Mouse (Mus musculus): ENCODE data around the gene Pdlim5. TPM values are rescaled to one million over a fixed set of nuclear protein-coding genes. Genes with fewer than 3 reads are reported as not detected.

Pdlim5 gene
- polyA plus RNA-seq, 1 experiment from 2014 or later = 15.6 TPM

DNA sequence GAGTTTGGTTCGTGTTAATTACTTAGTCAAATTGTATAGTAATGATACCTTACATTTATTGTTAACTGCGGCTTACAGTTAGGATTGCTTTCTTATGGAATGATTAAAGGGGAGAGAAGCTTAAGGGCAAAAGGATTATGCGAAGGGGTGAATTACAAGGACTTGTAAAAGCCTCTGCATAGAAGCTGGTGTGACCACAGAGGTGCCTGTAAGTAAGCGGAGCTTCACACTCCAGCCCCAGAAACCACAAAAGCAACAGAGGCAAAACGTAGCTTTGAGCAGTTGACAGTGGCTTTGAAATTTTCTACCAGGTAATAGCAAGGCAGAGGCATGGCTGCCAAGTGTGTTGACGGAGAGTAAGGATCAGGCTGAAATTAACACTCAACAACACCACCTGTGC is 41.3 kb upstream of the Pdlim5 start:
- Histone ChIP-seq H3K27ac (replicated peaks; ENCODE audit: low read depth, low read length) (no peak overlapping the region), H3K36me3 (ENCODE audit: control insufficient read depth, insufficient read depth, low read length) (no peaks in the 10 kb centered on the region), H3K9ac (ENCODE audit: low read length) (no peak overlapping the region), H3K4me2 (ENCODE audit: low read depth, severe bottlenecking) (no peak overlapping the region), H3K4me1 (ENCODE audit: control insufficient read depth, insufficient read depth, low read length) (no peaks in the 10 kb centered on the region), H3K27me3 (ENCODE audit: control insufficient read depth, insufficient read depth, low read length) (no peaks in the 10 kb centered on the region), H3K9me3 (ENCODE audit: control insufficient read depth, low read length) (no peaks in the 10 kb centered on the region), H3K4me3 (ENCODE audit: low read depth, low read length) (no peak overlapping the region)
- 25% methylated on average over 6 of the region's 6 CpGs for WGBS
- DNase-seq (ENCODE audit: low spot score) (no peak), ATAC-seq (ENCODE audit: insufficient number of reproducible peaks, low FRiP score, low TSS enrichment, low read depth) (no peak)

DNA sequence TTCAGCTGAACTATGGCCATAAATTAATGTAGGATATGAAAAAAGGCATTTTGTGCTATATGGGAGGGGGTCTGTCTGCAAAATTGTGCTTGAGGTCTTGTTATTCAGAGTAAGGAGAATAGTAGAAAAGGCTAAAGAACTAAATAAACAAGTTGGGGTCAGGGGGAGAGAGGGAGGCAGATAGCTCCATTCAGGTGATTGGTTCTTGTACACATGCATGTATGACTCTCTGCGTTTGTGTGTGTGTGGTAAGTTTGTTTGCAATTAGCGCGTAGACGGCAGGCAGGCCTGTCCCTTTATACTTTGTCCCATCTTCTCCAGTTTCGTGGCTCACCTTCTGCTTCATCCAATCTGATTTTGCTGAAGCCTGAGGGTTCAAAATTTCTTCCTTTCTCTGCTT is 40.7 kb upstream of the Pdlim5 start:
- Histone ChIP-seq H3K4me2 (ENCODE audit: low read depth, severe bottlenecking) (no peak overlapping the region), H3K27me3 (ENCODE audit: control insufficient read depth, insufficient read depth, low read length) (no peaks in the 10 kb centered on the region), H3K4me1 (ENCODE audit: control insufficient read depth, insufficient read depth, low read length) (no peaks in the 10 kb centered on the region), H3K9ac (ENCODE audit: low read length) (no peak overlapping the region), H3K36me3 (ENCODE audit: control insufficient read depth, insufficient read depth, low read length) (no peaks in the 10 kb centered on the region), H3K27ac (replicated peaks; ENCODE audit: low read depth, low read length) (no peak overlapping the region), H3K4me3 (ENCODE audit: low read depth, low read length) (no peak overlapping the region), H3K9me3 (ENCODE audit: control insufficient read depth, low read length) (no peaks in the 10 kb centered on the region)
- 51% methylated on average over 5 of the region's 5 CpGs for WGBS
- ATAC-seq (ENCODE audit: insufficient number of reproducible peaks, low FRiP score, low TSS enrichment, low read depth) (no peak), DNase-seq (ENCODE audit: low spot score) (no peak)

DNA sequence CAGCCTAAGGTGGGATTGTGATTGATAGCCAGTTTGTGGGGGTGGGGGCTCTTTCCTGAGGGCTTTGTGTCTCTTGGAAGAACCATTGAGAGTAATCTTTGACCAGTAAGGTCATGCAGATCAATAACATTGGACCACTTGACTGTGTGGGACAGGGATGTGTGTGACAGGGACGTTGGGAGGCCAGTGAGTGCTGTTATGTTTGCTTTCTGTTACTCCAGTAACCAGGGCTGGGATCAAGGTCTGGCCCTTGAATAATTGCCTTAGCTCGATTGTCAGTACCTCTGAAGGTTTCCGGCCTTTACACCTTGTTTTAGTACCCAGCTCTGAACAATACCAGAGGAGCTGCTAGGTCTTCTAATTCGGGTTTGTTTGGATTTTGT is 39.3 kb upstream of the Pdlim5 start:
- H3K9ac ChIP-seq (ENCODE audit: low read length) = no peak overlapping the region
- WGBS = 48% methylated on average over 4 of the region's 4 CpGs
- ATAC-seq (ENCODE audit: insufficient number of reproducible peaks, low FRiP score, low TSS enrichment, low read depth) (no peak), DNase-seq (ENCODE audit: low spot score) (no peak)
- no peak overlapping the region for H3K4me3 ChIP-seq (ENCODE audit: low read depth, low read length)
- no peak overlapping the region for H3K27ac ChIP-seq (replicated peaks; ENCODE audit: low read depth, low read length)
- no peak overlapping the region for H3K4me2 ChIP-seq (ENCODE audit: low read depth, severe bottlenecking)
- no peaks in the 10 kb centered on the region for H3K36me3 ChIP-seq (ENCODE audit: control insufficient read depth, insufficient read depth, low read length)
- no peaks in the 10 kb centered on the region for H3K9me3 ChIP-seq (ENCODE audit: control insufficient read depth, low read length)
- H3K27me3 ChIP-seq (ENCODE audit: control insufficient read depth, insufficient read depth, low read length) = no peaks in the 10 kb centered on the region
- H3K4me1 ChIP-seq (ENCODE audit: control insufficient read depth, insufficient read depth, low read length) = no peaks in the 10 kb centered on the region

DNA sequence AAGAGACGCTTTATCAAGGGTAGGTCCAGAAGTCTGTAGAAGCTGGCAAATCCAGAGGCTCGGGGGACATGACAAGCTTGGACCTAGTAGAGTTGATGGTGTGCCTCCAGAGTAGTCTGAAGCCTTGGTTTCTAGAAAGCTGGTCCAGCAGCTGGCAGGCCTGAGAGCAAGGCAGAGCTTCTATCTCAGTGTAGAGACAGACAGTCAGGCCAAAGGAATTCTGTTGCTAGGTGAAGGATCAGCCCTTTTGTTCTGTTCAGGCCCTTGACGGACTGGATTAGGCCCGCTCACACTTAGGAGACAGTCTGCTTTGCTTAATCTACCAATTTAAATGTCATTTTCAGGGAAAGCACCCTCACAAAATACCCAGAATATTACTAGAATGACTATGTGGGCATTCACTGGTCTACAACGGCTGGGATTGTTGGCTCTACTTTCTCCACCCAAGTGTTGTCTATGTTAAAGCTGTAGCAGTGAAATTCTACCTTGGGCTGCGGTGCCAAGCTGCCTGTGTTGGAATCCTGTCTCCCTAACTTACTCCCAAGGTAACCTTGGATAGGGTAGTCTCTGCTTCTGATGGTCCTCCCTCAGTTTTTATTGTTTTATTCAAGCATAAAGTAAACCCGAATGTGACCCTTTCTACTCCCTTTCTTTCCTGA is 38.8 kb upstream of the Pdlim5 start:
- 73% methylated on average over 7 of the region's 7 CpGs for WGBS
- H3K9me3 ChIP-seq (ENCODE audit: control insufficient read depth, low read length) = no peaks in the 10 kb centered on the region
- H3K4me1 ChIP-seq (ENCODE audit: control insufficient read depth, insufficient read depth, low read length) = no peaks in the 10 kb centered on the region
- H3K4me3 ChIP-seq (ENCODE audit: low read depth, low read length) = no peak overlapping the region
- no peak overlapping the region for H3K9ac ChIP-seq (ENCODE audit: low read length)
- DNase-seq (ENCODE audit: low spot score) (no peak), ATAC-seq (ENCODE audit: insufficient number of reproducible peaks, low FRiP score, low TSS enrichment, low read depth) (no peak)
- no peak overlapping the region for H3K4me2 ChIP-seq (ENCODE audit: low read depth, severe bottlenecking)
- no peak overlapping the region for H3K27ac ChIP-seq (replicated peaks; ENCODE audit: low read depth, low read length)
- no peaks in the 10 kb centered on the region for H3K36me3 ChIP-seq (ENCODE audit: control insufficient read depth, insufficient read depth, low read length)
- no peaks in the 10 kb centered on the region for H3K27me3 ChIP-seq (ENCODE audit: control insufficient read depth, insufficient read depth, low read length)

DNA sequence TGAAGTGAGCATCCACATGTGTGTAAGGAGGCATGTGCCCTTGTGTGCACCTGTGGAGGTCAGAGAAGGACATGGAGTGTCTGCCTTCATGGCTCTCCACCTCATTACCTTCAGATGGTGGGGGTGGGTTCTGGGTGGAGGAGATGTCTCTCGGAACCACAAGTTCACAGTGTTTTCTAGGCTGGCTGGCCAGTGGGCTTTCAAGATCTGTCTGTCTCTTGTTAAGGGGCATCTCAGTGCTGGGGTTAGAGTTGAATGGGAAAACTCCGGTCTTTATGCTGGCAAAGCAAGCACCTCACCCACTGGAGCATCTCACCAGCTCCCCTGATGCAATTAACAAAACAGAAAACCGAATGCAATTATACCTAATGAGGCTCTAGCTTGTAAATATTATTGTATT is 36.0 kb upstream of the Pdlim5 start:
- Histone ChIP-seq H3K27ac (replicated peaks; ENCODE audit: low read depth, low read length) (no peak overlapping the region), H3K9me3 (ENCODE audit: control insufficient read depth, low read length) (no peaks in the 10 kb centered on the region), H3K9ac (ENCODE audit: low read length) (no peak overlapping the region), H3K27me3 (ENCODE audit: control insufficient read depth, insufficient read depth, low read length) (no peaks in the 10 kb centered on the region), H3K4me3 (ENCODE audit: low read depth, low read length) (no peak overlapping the region), H3K4me2 (ENCODE audit: low read depth, severe bottlenecking) (no peak overlapping the region), H3K36me3 (ENCODE audit: control insufficient read depth, insufficient read depth, low read length) (no peaks in the 10 kb centered on the region), H3K4me1 (ENCODE audit: control insufficient read depth, insufficient read depth, low read length) (no peaks in the 10 kb centered on the region)
- no peak for ATAC-seq (ENCODE audit: insufficient number of reproducible peaks, low FRiP score, low TSS enrichment, low read depth)
- WGBS = 63% methylated on average over 3 of the region's 3 CpGs
- no peak for DNase-seq (ENCODE audit: low spot score)

DNA sequence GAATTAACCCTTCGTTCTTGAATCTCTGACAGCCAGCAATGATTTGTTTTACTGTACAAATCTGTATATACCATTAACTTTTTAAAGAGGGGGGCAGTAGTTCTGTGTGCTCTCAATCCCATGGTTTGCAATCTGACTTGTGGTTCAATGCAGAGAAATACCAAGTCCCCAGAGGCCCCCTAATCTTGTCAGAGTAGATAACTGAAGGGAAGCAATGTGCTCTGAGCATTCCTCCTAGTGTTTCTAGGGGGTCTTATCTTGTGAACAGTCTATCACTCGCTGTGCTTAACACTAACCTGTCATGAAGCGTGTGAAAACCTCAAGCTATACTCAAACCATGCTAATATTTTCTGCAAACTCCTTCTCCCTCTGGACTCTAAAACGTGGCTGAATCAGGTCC is 34.6 kb upstream of the Pdlim5 start:
- Histone ChIP-seq H3K9ac (ENCODE audit: low read length) (no peak overlapping the region), H3K9me3 (ENCODE audit: control insufficient read depth, low read length) (no peaks in the 10 kb centered on the region), H3K27me3 (ENCODE audit: control insufficient read depth, insufficient read depth, low read length) (no peaks in the 10 kb centered on the region), H3K4me2 (ENCODE audit: low read depth, severe bottlenecking) (no peak overlapping the region), H3K4me1 (ENCODE audit: control insufficient read depth, insufficient read depth, low read length) (no peaks in the 10 kb centered on the region), H3K4me3 (ENCODE audit: low read depth, low read length) (no peak overlapping the region), H3K27ac (replicated peaks; ENCODE audit: low read depth, low read length) (no peak overlapping the region), H3K36me3 (ENCODE audit: control insufficient read depth, insufficient read depth, low read length) (no peaks in the 10 kb centered on the region)
- DNase-seq (ENCODE audit: low spot score) = no peak
- WGBS = 78% methylated on average over 4 of the region's 4 CpGs
- no peak for ATAC-seq (ENCODE audit: insufficient number of reproducible peaks, low FRiP score, low TSS enrichment, low read depth)

DNA sequence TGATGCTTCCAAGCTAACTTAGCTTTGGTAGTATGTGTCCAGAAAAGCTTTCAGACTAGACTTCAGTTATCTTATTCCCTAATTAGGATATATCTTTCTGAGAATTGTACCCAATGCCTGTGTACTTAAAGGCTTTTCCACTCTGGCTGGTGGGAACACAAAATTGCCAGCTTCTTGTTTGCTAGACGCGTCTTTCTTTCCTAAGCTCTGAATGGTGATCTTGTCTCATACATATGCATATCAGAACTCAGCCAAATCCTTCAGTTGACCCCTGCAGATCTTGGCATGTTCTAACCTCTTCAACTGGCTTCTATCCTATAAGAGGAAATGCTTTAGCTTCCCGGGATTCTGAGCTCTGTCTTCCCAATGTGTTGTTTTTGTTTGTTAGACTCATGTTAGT is 31.3 kb upstream of the Pdlim5 start:
- no peak for ATAC-seq (ENCODE audit: insufficient number of reproducible peaks, low FRiP score, low TSS enrichment, low read depth)
- 66% methylated on average over 3 of the region's 3 CpGs for WGBS
- Histone ChIP-seq H3K4me1 (ENCODE audit: control insufficient read depth, insufficient read depth, low read length) (no peaks in the 10 kb centered on the region), H3K9me3 (ENCODE audit: control insufficient read depth, low read length) (no peaks in the 10 kb centered on the region), H3K27me3 (ENCODE audit: control insufficient read depth, insufficient read depth, low read length) (no peaks in the 10 kb centered on the region), H3K27ac (replicated peaks; ENCODE audit: low read depth, low read length) (no peak overlapping the region), H3K4me2 (ENCODE audit: low read depth, severe bottlenecking) (no peak overlapping the region), H3K9ac (ENCODE audit: low read length) (no peak overlapping the region), H3K36me3 (ENCODE audit: control insufficient read depth, insufficient read depth, low read length) (no peaks in the 10 kb centered on the region), H3K4me3 (ENCODE audit: low read depth, low read length) (no peak overlapping the region)
- DNase-seq (ENCODE audit: low spot score) = no peak

DNA sequence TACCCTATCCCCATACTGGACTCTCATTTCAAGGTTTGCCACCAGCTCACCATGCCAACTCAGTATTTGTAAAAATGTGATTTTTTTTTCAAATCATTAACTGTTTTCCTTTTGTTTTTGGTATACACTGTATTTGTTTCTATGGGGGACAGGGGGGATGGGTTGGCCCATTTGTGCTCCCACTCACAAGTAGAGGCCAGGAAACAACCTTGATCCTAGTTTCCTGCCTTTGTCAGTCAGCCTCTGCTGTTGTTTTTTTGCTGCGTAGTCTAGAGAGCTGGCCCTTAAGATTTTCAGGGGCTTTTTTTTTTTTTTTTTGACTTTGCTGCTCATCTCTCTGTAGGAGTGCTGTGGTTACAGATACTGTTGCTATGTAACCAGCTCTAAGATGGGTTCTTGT is 28.6 kb upstream of the Pdlim5 start:
- DNase-seq (ENCODE audit: low spot score) (no peak), ATAC-seq (ENCODE audit: insufficient number of reproducible peaks, low FRiP score, low TSS enrichment, low read depth) (no peak)
- Histone ChIP-seq H3K27me3 (ENCODE audit: control insufficient read depth, insufficient read depth, low read length) (no peaks in the 10 kb centered on the region), H3K4me3 (ENCODE audit: low read depth, low read length) (no peak overlapping the region), H3K9ac (ENCODE audit: low read length) (no peak overlapping the region), H3K9me3 (ENCODE audit: control insufficient read depth, low read length) (no peaks in the 10 kb centered on the region), H3K36me3 (ENCODE audit: control insufficient read depth, insufficient read depth, low read length) (no peaks in the 10 kb centered on the region), H3K4me2 (ENCODE audit: low read depth, severe bottlenecking) (no peak overlapping the region), H3K27ac (replicated peaks; ENCODE audit: low read depth, low read length) (no peak overlapping the region), H3K4me1 (ENCODE audit: control insufficient read depth, insufficient read depth, low read length) (no peaks in the 10 kb centered on the region)
- WGBS = 87% methylated on average over 1 of the region's 1 CpGs

DNA sequence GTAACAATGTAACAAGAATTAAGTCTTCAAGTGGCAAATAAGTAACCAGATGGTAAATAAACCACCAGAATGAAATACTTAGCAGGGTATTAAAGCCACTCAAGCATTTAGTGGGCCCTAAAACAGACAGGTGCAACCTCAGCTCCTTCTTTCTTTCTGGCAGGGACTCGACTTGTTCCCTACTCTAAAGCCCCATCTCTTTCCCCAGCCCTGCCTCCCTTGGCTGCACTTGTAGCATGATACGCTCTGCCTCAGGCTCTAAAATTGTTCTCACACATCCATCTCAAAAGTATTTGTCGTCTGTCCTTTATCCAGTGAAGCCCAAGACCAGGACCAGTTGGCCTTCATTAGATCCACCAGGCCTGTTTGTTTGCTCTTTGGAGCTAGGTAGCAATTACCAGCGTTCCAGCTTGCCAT is 28.0 kb upstream of the Pdlim5 start:
- ATAC-seq (ENCODE audit: insufficient number of reproducible peaks, low FRiP score, low TSS enrichment, low read depth) (no peak), DNase-seq (ENCODE audit: low spot score) (no peak)
- 71% methylated on average over 4 of the region's 4 CpGs for WGBS
- Histone ChIP-seq H3K36me3 (ENCODE audit: control insufficient read depth, insufficient read depth, low read length) (no peaks in the 10 kb centered on the region), H3K4me3 (ENCODE audit: low read depth, low read length) (no peak overlapping the region), H3K4me1 (ENCODE audit: control insufficient read depth, insufficient read depth, low read length) (no peaks in the 10 kb centered on the region), H3K9ac (ENCODE audit: low read length) (no peak overlapping the region), H3K27me3 (ENCODE audit: control insufficient read depth, insufficient read depth, low read length) (no peaks in the 10 kb centered on the region), H3K4me2 (ENCODE audit: low read depth, severe bottlenecking) (no peak overlapping the region), H3K27ac (replicated peaks; ENCODE audit: low read depth, low read length) (no peak overlapping the region), H3K9me3 (ENCODE audit: control insufficient read depth, low read length) (no peaks in the 10 kb centered on the region)

Data from limb, embryonic 11.5 days (tissue).